In the genomic region with DNA sequence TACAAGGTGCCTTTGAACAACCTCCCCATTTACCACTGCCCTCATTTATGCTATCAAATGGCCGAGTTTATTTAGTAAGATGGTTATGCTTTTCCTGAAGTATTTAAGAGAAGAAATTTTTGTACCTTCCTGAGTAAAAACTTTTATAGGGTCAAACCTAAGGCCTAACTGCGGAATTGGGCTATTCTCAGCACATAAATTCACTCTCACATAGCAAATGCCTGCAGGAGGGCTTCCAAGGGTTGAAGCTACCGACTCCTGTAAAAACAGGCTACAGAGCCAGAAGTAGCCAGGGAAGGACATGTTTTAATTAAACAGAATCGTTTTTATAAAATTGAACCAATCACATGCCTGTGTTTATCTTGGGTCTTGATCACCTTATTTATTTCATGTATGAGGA, we compare ENCODE assay signal across 36 mouse cellular contexts. TPM values are rescaled to one million over a fixed set of nuclear protein-coding genes. Genes with fewer than 3 reads are reported as not detected.
"Had no signal": no experiment of that assay in that cellular context is flagged by ENCODE, and none has a peak within 500 bp of the region (broad histone marks: within the 10 kb centered on the region; RNA-seq: fewer than 3 reads in every experiment).

No protein-coding gene starts in this region.

- H3K27me3 ChIP-seq: heart, embryonic 13.5 days; heart, embryonic 15.5 days; hindbrain, embryonic 12.5 days; hindbrain, embryonic 13.5 days; hindbrain, embryonic 15.5 days; intestine, embryonic 15.5 days; kidney, embryonic 15.5 days had no signal

- DNase-seq: heart, postnatal 10 days; heart, postnatal 14 days; heart, postnatal 36 days; heart, postnatal 4 days; kidney, adult 11 months; kidney, adult 18-20 months; kidney, adult 2 months; kidney, adult 8-10 months; kidney, adult 9 months; kidney, postnatal 10 days; kidney, postnatal 14 days; kidney, postnatal 25 days; kidney, postnatal 36 days; kidney, postnatal 4 days; layer of hippocampus, adult 9-11 months; layer of hippocampus, postnatal 36 days had no signal

- H3K9me3 ChIP-seq: heart, embryonic 10.5 days; heart, embryonic 12.5 days; heart, embryonic 13.5 days; heart, embryonic 15.5 days; hindbrain, embryonic 10.5 days; hindbrain, embryonic 12.5 days; hindbrain, embryonic 13.5 days; hindbrain, embryonic 15.5 days; intestine, embryonic 15.5 days; kidney, embryonic 15.5 days had no signal

- H3K4me3 ChIP-seq: heart, embryonic 10.5 days; heart, embryonic 12.5 days; heart, embryonic 13.5 days; heart, embryonic 15.5 days; hindbrain, embryonic 10.5 days; hindbrain, embryonic 12.5 days; hindbrain, embryonic 13.5 days; hindbrain, embryonic 15.5 days; intestine, embryonic 15.5 days; kidney, embryonic 15.5 days; layer of hippocampus, adult 2 months had no signal

- H3K4me2 ChIP-seq: heart, embryonic 11.5 days; heart, embryonic 12.5 days; heart, embryonic 13.5 days; heart, embryonic 15.5 days; hindbrain, embryonic 12.5 days; hindbrain, embryonic 13.5 days; hindbrain, embryonic 14.5 days; hindbrain, embryonic 15.5 days; intestine, embryonic 15.5 days; kidney, embryonic 15.5 days had no signal

- H3K4me1 ChIP-seq: heart, embryonic 10.5 days; heart, embryonic 12.5 days; heart, embryonic 15.5 days; hindbrain, embryonic 10.5 days; hindbrain, embryonic 12.5 days; hindbrain, embryonic 13.5 days; hindbrain, embryonic 15.5 days; intestine, embryonic 15.5 days; kidney, embryonic 15.5 days had no signal

- H3K27ac ChIP-seq: heart, embryonic 10.5 days; heart, embryonic 13.5 days; heart, embryonic 15.5 days; hindbrain, embryonic 10.5 days; hindbrain, embryonic 12.5 days; hindbrain, embryonic 13.5 days; hindbrain, embryonic 14.5 days; hindbrain, embryonic 15.5 days; hindbrain, postnatal 0 days; intestine, embryonic 15.5 days; kidney, embryonic 15.5 days; kidney, postnatal 0 days; layer of hippocampus, adult 2 months had no signal

- H3K9ac ChIP-seq: heart, embryonic 12.5 days; heart, embryonic 13.5 days; heart, embryonic 15.5 days; hindbrain, embryonic 12.5 days; hindbrain, embryonic 13.5 days; hindbrain, embryonic 14.5 days; hindbrain, embryonic 15.5 days; intestine, embryonic 15.5 days; kidney, embryonic 15.5 days had no signal

- ATAC-seq: hindbrain, embryonic 16.5 days; hindbrain, postnatal 0 days; inflammation-experienced regulatory T-cells, adult 6 months; intestine, embryonic 15.5 days; intestine, embryonic 16.5 days; intestine, postnatal 0 days had no signal

- H3K36me3 ChIP-seq: hindbrain, embryonic 10.5 days; hindbrain, embryonic 12.5 days; hindbrain, embryonic 13.5 days; hindbrain, embryonic 15.5 days; intestine, embryonic 15.5 days; kidney, embryonic 15.5 days had no signal

RNA-seq across cellular contexts. Expression of a gene that starts 20.7 kb away (rescaled TPM):
- total RNA-seq: hematopoietic stem cell, adult 5-6 weeks had no signal
- polyA plus RNA-seq: inflammation-experienced regulatory T-cells, adult 6 months had no signal
